Mouse (Mus musculus) forebrain, embryonic 14.5 days (tissue): ENCODE data around the gene Ifit3. TPM values are rescaled to one million over a fixed set of nuclear protein-coding genes. Genes with fewer than 3 reads are reported as not detected.
"Not testable (repeated sequence)": the region's sequence is repeated elsewhere in the genome, so short reads cannot be mapped to it uniquely, and the experiment has no call there.

Experiments
- ATAC-seq: fragments of 200-750 bp; cut with Nextera tagmentation; 2 replicates; pipeline ENCODE4 v1.8.0; 2017; ENCODE audit warnings: mild to moderate bottlenecking, moderate library complexity
- DNase-seq: peaks from one replicate; pipeline ENCODE4 v3.0.0-alpha.2; 2015; ENCODE audit warnings: low spot score
- H3K27ac ChIP-seq: fragments of 300-500 bp; sonication (generic); 2 replicates; pipeline ENCODE4 v1.5.1; 2014; ENCODE audit warnings: low read depth, mild to moderate bottlenecking, control low read depth, low read length, moderate library complexity
- H3K27me3 ChIP-seq: fragments of 300-500 bp; sonication (generic); replicated peaks from 2 replicates; pipeline ENCODE4 v1.6.1; 2014; ENCODE audit warnings: low read length, control low read depth, mixed read lengths; ENCODE audit not compliant: control insufficient read depth, insufficient read depth
- H3K36me3 ChIP-seq: fragments of 300-500 bp; sonication (generic); 2 replicates; pipeline ENCODE4 v1.6.1; 2014; ENCODE audit warnings: low read length, control low read depth; ENCODE audit not compliant: control insufficient read depth, insufficient read depth
- H3K4me1 ChIP-seq: fragments of 300-500 bp; sonication (generic); 2 replicates; pipeline ENCODE4 v1.6.1; 2014; ENCODE audit warnings: antibody characterized with exemption, low read length, control low read depth; ENCODE audit not compliant: control insufficient read depth, insufficient read depth
- H3K4me2 ChIP-seq: fragments of 300-500 bp; sonication (generic); 2 replicates; pipeline ENCODE4 v1.6.1; 2014; ENCODE audit warnings: mild to moderate bottlenecking, control low read depth, low read length
- H3K4me3 ChIP-seq: fragments of 300-500 bp; sonication (generic); 2 replicates; pipeline ENCODE4 v1.5.1; 2014; ENCODE audit warnings: low read depth, low read length, control low read depth
- H3K9ac ChIP-seq: fragments of 300-500 bp; sonication (generic); 2 replicates; pipeline ENCODE4 v1.6.1; 2014; ENCODE audit warnings: mild to moderate bottlenecking, low read length, control low read depth, moderate library complexity
- H3K9me3 ChIP-seq: fragments of 300-500 bp; sonication (generic); replicated peaks from 2 replicates; pipeline ENCODE4 v1.6.1; 2016; ENCODE audit warnings: low read length, control low read depth, mixed read lengths; ENCODE audit not compliant: control insufficient read depth
- WGBS: fragments of 180-500 bp; shearing (Covaris S2); extraction: QIAGEN DNeasy Blood & Tissue Kit; methylation state at CpG from one replicate; pipeline ENCODE4 v1.1.7; 2014; 5-methylcytosine and 5-hydroxymethylcytosine counted together
- polyA plus RNA-seq: library from polyadenylated mRNA; unstranded; fragments of >200 nt; fragmentation: Nextera tagmentation; extraction: Ambion mirVana; gene quantifications from 2 replicates; pipeline ENCODE4 v1.2.1, GENCODE M21; 2014

The Ifit3 gene
- polyA plus RNA-seq, 1 experiment from 2014 or later: 1.2 TPM

GRCm38 (mm10) chr19:34601888-34602287 lies 18.6 kb downstream of the Ifit3 start, which contains the start of gene Ifit1bl1:
Gene Ifit1bl1 (minus strand): TSS chr19:34601956.
- H3K4me3 ChIP-seq, H3K27ac ChIP-seq, H3K4me2 ChIP-seq, H3K9me3 ChIP-seq, H3K4me1 ChIP-seq, H3K36me3 ChIP-seq, ATAC-seq, H3K9ac ChIP-seq, H3K27me3 ChIP-seq, DNase-seq: not testable (repeated sequence)
- 43% methylated on average over 1 of the region's 1 CpGs for WGBS

- Histone ChIP-seq H3K4me2 (no peak overlapping the region), H3K9me3 (no peaks in the 10 kb centered on the region), H3K4me1 (no peaks in the 10 kb centered on the region), H3K9ac (no peak overlapping the region), H3K4me3 (no peak overlapping the region), H3K36me3 (no peaks in the 10 kb centered on the region), H3K27me3 (no peaks in the 10 kb centered on the region), H3K27ac (no peak overlapping the region)
- no peak for DNase-seq
- 85% methylated on average over 3 of the region's 3 CpGs for WGBS
- no peak for ATAC-seq
Observed at GRCm38 (mm10) chr19:34605472-34605871, 22.1 kb downstream of the Ifit3 start.

GRCm38 (mm10) chr19:34607237-34608051 lies 24.1 kb downstream of the Ifit3 start, which contains the start of gene Ifit3b:
Gene Ifit3b (plus strand): TSS chr19:34607970.
- H3K4me1 ChIP-seq, H3K36me3 ChIP-seq, H3K9me3 ChIP-seq, H3K9ac ChIP-seq, H3K27me3 ChIP-seq, H3K4me3 ChIP-seq, H3K27ac ChIP-seq, H3K4me2 ChIP-seq: not testable (repeated sequence)
- 38% methylated on average over 4 of the region's 4 CpGs for WGBS
- peak; percentile 58 for DNase-seq
- peak; percentile 62 for ATAC-seq

GRCm38 (mm10) chr19:34610118-34610517 lies 26.8 kb downstream of the Ifit3 start:
- not testable (repeated sequence) for ATAC-seq, H3K27ac ChIP-seq, H3K4me2 ChIP-seq, DNase-seq, H3K4me1 ChIP-seq, H3K4me3 ChIP-seq, H3K36me3 ChIP-seq, H3K9ac ChIP-seq, H3K9me3 ChIP-seq, H3K27me3 ChIP-seq
- WGBS: 78% methylated on average over 3 of the region's 3 CpGs

- H3K4me3 ChIP-seq, H3K27ac ChIP-seq, ATAC-seq, H3K9me3 ChIP-seq, H3K9ac ChIP-seq, H3K4me2 ChIP-seq, H3K27me3 ChIP-seq, H3K4me1 ChIP-seq, H3K36me3 ChIP-seq, DNase-seq: not testable (repeated sequence)
- WGBS: 91% methylated on average over 4 of the region's 11 CpGs
Observed at GRCm38 (mm10) chr19:34612243-34613001, 29.1 kb downstream of the Ifit3 start.

- Histone ChIP-seq H3K4me2 (no peak overlapping the region), H3K9ac (no peak overlapping the region), H3K27me3 (no peaks in the 10 kb centered on the region), H3K27ac (no peak overlapping the region), H3K36me3 (no peaks in the 10 kb centered on the region), H3K9me3 (no peaks in the 10 kb centered on the region), H3K4me1 (no peaks in the 10 kb centered on the region), H3K4me3 (no peak overlapping the region)
- DNase-seq: no peak
- no peak for ATAC-seq
- WGBS: 94% methylated on average over 5 of the region's 5 CpGs
Observed at GRCm38 (mm10) chr19:34620871-34621270, 37.5 kb downstream of the Ifit3 start.

GRCm38 (mm10) chr19:34623781-34624180 lies 40.5 kb downstream of the Ifit3 start:
- Histone ChIP-seq H3K4me3 (no peak overlapping the region), H3K4me1 (no peaks in the 10 kb centered on the region), H3K27ac (no peak overlapping the region), H3K4me2 (no peak overlapping the region), H3K36me3 (no peaks in the 10 kb centered on the region), H3K9me3 (no peaks in the 10 kb centered on the region), H3K9ac (no peak overlapping the region), H3K27me3 (no peaks in the 10 kb centered on the region)
- ATAC-seq (no peak), DNase-seq (no peak)
- WGBS: 93% methylated on average over 6 of the region's 6 CpGs

GRCm38 (mm10) chr19:34624663-34625062 lies 41.3 kb downstream of the Ifit3 start:
- Histone ChIP-seq H3K27me3 (no peaks in the 10 kb centered on the region), H3K9ac (no peak overlapping the region), H3K4me1 (no peaks in the 10 kb centered on the region), H3K4me2 (no peak overlapping the region), H3K9me3 (no peaks in the 10 kb centered on the region), H3K4me3 (no peak overlapping the region), H3K36me3 (no peaks in the 10 kb centered on the region), H3K27ac (no peak overlapping the region)
- WGBS: 79% methylated on average over 4 of the region's 4 CpGs
- DNase-seq (no peak), ATAC-seq (no peak)

GRCm38 (mm10) chr19:34627496-34627895 lies 44.2 kb downstream of the Ifit3 start:
- ATAC-seq (no peak), DNase-seq (no peak)
- Histone ChIP-seq H3K4me3 (no peak overlapping the region), H3K27ac (no peak overlapping the region), H3K9ac (no peak overlapping the region), H3K4me1 (no peaks in the 10 kb centered on the region), H3K36me3 (no peaks in the 10 kb centered on the region), H3K9me3 (no peaks in the 10 kb centered on the region), H3K27me3 (no peaks in the 10 kb centered on the region), H3K4me2 (no peak overlapping the region)
- 78% methylated on average over 2 of the region's 2 CpGs for WGBS
